Mouse (Mus musculus) cortical plate, adult 2 months (tissue): ENCODE data around the gene Schip1.

ENCODE experiments used
- CTCF ChIP-seq: fragments of 200-500 bp; IDR thresholded peaks from 2 replicates; pipeline ENCODE4 v1.5.1; 2011; ENCODE audit warnings: mild to moderate bottlenecking, control low read depth, low read length; ENCODE audit not compliant: insufficient read depth; ENCODE audit errors: extremely low read depth
- POLR2A ChIP-seq: fragments of 200-500 bp; IDR thresholded peaks from 2 replicates; pipeline ENCODE4 v1.6.1; 2011; ENCODE audit warnings: mild to moderate bottlenecking, low read length, control low read depth; ENCODE audit not compliant: insufficient read depth; ENCODE audit errors: extremely low read depth

DNA sequence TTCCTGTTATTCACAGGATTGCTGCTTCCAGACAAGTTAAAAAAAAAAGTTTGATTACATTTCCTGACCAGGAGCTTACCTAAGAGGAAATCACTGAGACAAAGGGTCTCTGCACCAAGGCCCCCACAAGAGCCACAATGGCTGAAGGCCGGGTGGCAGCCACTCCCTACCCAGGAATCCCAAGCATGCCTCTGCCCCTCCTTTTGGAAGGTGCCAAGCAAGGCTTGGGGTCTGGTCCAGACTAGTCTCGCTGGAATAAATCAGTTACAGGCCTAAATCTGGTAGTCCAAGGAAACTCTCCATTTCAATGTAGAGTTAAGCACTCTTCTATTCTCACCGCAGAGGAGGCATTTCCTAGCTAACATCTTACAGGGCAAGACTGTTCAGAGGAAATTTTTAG lies 427.9 kb downstream of the Schip1 start:
- no peak for TF ChIP-seq CTCF
- no peak for TF ChIP-seq POLR2A
